Mouse (Mus musculus): Measurements from ENCODE around the gene Vmn1r177. TPM values are rescaled to one million over a fixed set of nuclear protein-coding genes. Genes with fewer than 3 reads are reported as not detected.
"Not testable (repeated sequence)": the region's sequence is repeated elsewhere in the genome, so short reads cannot be mapped to it uniquely, and the experiment has no call there.

Gene Vmn1r177
- total RNA-seq (2017) = not detected in 2 replicates

DNA sequence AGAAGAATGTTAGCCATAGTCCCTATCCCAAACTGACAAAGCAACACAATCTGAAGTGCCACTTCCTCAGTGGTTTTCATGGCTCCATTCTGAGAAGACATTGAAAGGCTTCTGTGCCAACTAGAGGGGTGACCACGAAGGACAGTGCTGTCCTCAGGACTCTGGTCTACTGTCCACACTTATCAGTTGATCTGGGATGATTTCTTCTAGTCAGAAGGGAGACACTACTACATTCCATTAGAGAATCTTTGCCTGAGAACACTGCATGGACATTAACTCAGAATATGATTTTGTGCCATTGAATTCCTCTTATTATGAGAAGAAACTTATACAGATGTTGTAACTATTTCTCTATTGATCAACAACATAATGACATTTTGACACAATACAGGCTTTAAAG is at the start of gene Vmn1r177:
TSS of gene Vmn1r177 (minus strand) at position 101 of the 400 bp plus-strand sequence.
- ATAC-seq (ENCODE audit: extremely low read depth, insufficient number of reproducible peaks, low FRiP score, poor library complexity, severe bottlenecking) = not testable (repeated sequence)

DNA sequence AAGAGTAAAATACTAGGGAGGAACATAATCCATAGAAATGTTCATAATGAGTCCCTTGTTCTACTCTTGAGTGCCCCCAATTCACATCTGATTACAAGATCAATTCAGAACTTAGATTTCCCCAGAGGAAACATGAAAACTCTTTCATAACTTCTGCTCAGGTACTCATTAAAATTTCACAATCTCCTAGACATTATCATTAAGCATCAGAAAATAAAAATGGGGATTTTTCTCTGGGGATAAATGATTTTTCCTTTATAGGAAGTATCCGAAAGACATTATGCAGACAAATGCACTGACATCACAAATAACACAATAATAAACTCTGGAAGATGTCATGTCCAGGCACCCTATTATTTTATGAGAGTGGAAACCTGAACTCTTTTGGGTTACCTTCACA is 25.5 kb upstream of the Vmn1r177 start, which contains the start of gene Vmn1r178:
TSS of gene Vmn1r178 (plus strand) at position 301 of the 400 bp plus-strand sequence.
- ATAC-seq (ENCODE audit: extremely low read depth, insufficient number of reproducible peaks, low FRiP score, poor library complexity, severe bottlenecking) = no peak

DNA sequence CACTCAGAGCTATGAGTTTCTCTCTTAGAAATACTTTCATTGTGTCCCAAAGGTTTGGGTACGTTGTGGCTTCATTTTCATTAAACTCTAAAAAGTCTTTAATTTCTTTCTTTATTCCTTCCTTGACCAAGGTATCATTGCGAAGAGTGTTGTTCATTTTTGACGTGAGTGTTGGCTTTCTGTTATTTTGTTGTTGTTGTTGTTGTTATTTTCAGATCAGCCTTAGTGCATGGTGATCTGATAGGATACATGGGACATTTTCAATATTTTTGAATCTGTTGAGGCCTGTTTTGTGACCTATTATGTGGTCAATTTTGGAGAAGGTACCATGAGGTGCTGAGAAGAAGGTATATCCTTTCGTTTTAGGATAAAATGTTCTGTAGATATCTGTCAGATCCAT is 10.7 kb upstream of the Vmn1r177 start:
- not testable (repeated sequence) for ATAC-seq (ENCODE audit: extremely low read depth, insufficient number of reproducible peaks, low FRiP score, poor library complexity, severe bottlenecking)

DNA sequence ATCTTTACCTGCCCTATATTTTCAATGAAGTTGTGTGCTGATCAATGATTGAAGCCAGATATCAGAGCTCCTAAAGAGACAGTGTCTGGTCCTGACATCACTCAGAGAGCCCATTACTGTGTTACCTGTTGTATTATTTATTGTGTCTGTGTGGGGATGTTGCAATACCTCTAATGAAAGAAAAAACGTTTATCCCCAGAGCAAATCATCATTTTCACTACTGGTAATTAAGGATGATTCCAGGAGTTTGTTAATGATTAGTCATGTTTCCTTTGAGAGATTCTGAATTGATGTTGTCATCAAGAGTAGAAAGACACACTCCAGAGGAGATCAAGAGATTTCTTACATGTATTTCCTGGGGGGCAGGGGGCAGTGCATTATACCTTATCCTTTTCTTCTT is 29.0 kb downstream of the Vmn1r177 start, which contains the start of gene Vmn1r176:
TSS of gene Vmn1r176 (minus strand) at position 101 of the 400 bp plus-strand sequence.
- not testable (repeated sequence) for ATAC-seq (ENCODE audit: extremely low read depth, insufficient number of reproducible peaks, low FRiP score, poor library complexity, severe bottlenecking)

Other genes with a start within 250 kb of the Vmn1r177 start
- gene Vmn1r171, start 235.7 kb downstream of the Vmn1r177 start, total RNA-seq (2017) = 0.12 TPM in 1 of 2 replicates, not detected in the other
- gene Vmn1r172, start 208.1 kb downstream of the Vmn1r177 start, total RNA-seq (2017) = 0.12 TPM in 1 of 2 replicates, not detected in the other
- not detected in 2 replicates for gene Vmn1r173, start 165.7 kb downstream of the Vmn1r177 start, total RNA-seq (2017)
- gene Vmn1r174, start 114.2 kb downstream of the Vmn1r177 start, total RNA-seq (2017) = 0.12 and 0.23 TPM in 2 replicates
- gene Vmn1r175, start 55.8 kb downstream of the Vmn1r177 start, total RNA-seq (2017) = not detected in 2 replicates
- gene Vmn1r176, start 29.1 kb downstream of the Vmn1r177 start, total RNA-seq (2017) = not detected in 2 replicates
- not detected in 2 replicates for gene Vmn1r178, start 25.6 kb upstream of the Vmn1r177 start, total RNA-seq (2017)
- gene Vmn1r179, start 60.5 kb upstream of the Vmn1r177 start, total RNA-seq (2017) = 0.12 TPM in 1 of 2 replicates, not detected in the other
- gene Vmn1r180, start 84.2 kb upstream of the Vmn1r177 start, total RNA-seq (2017) = not detected in 2 replicates
- not detected in 2 replicates for gene Vmn1r181, start 108.2 kb upstream of the Vmn1r177 start, total RNA-seq (2017)
- gene V1rd19, start 135.2 kb upstream of the Vmn1r177 start, total RNA-seq (2017) = not detected in 2 replicates
- gene Vmn1r183, start 186.8 kb upstream of the Vmn1r177 start, total RNA-seq (2017) = 0.12 TPM in 1 of 2 replicates, not detected in the other
- gene Zfp180, start 215.5 kb upstream of the Vmn1r177 start, total RNA-seq (2017) = 28.9 and 29.6 TPM in 2 replicates
- 2.2 and 2.9 TPM in 2 replicates for gene Zfp112, start 245.9 kb upstream of the Vmn1r177 start, total RNA-seq (2017)

All from neutrophil, adult 5-6 weeks (primary cell).